Mouse (Mus musculus) liver, adult 2 months (tissue): ENCODE results near the gene Creg1. TPM values are rescaled to one million over a fixed set of nuclear protein-coding genes. Genes with fewer than 3 reads are reported as not detected.
A peak's percentile ranks its signal among the peaks of the same experiment; 100 is the strongest.
"Not testable (repeated sequence)": the region's sequence is repeated elsewhere in the genome, so short reads cannot be mapped to it uniquely, and the experiment has no call there.

Experiments used
- DNase-seq: peaks from one replicate; pipeline ENCODE4 v3.0.0-alpha.2; 2011; ENCODE audit warnings: low read depth, low spot score; ENCODE audit errors: extremely low read depth
- H3K27ac ChIP-seq: fragments of 200-500 bp; replicated peaks from 2 replicates; pipeline ENCODE4 v1.5.1; 2012; ENCODE audit warnings: low read depth, mild to moderate bottlenecking, control low read depth, inconsistent platforms, low read length; ENCODE audit not compliant: insufficient read depth
- H3K27me3 ChIP-seq: fragments of 200-500 bp; 2 replicates; pipeline ENCODE4 v1.6.1; 2012; ENCODE audit warnings: mild to moderate bottlenecking, moderate library complexity, low read length, inconsistent platforms; ENCODE audit not compliant: control insufficient read depth, insufficient read depth
- H3K36me3 ChIP-seq: fragments of 200-500 bp; 2 replicates; pipeline ENCODE4 v1.6.1; 2012; ENCODE audit warnings: low read length, inconsistent platforms; ENCODE audit not compliant: control insufficient read depth, insufficient read depth
- H3K4me1 ChIP-seq: fragments of 200-500 bp; 2 replicates; pipeline ENCODE4 v1.6.1; 2011; ENCODE audit warnings: low read length; ENCODE audit not compliant: control insufficient read depth, insufficient read depth
- H3K4me3 ChIP-seq: fragments of 200-500 bp; 2 replicates; pipeline ENCODE4 v1.5.1; 2011; ENCODE audit warnings: low read depth, mild to moderate bottlenecking, control low read depth, low read length, moderate library complexity; ENCODE audit not compliant: insufficient read depth
- H3K79me2 ChIP-seq: fragments of 200-500 bp; 2 replicates; pipeline ENCODE4 v1.6.1; 2012; ENCODE audit warnings: inconsistent platforms, mild to moderate bottlenecking, low read length, moderate library complexity; ENCODE audit not compliant: control insufficient read depth, insufficient read depth
- H3K9ac ChIP-seq: fragments of 200-500 bp; 2 replicates; pipeline ENCODE4 v1.6.1; 2012; ENCODE audit warnings: low read depth, mild to moderate bottlenecking, control low read depth, inconsistent platforms, low read length
- CTCF ChIP-seq: fragments of 200-500 bp; IDR thresholded peaks from 2 replicates; pipeline ENCODE4 v1.5.1; 2011; ENCODE audit warnings: low read depth, low read length, control low read depth
- POLR2A ChIP-seq: fragments of 200-500 bp; IDR thresholded peaks from 2 replicates; pipeline ENCODE4 v1.6.1; 2011; ENCODE audit warnings: low read length, control low read depth; ENCODE audit not compliant: insufficient read depth; ENCODE audit errors: extremely low read depth
- WGBS: fragments of 180-500 bp; shearing (Covaris S2); methylation state at CpG from one replicate; pipeline ENCODE4 v1.1.7; 2018; 5-methylcytosine and 5-hydroxymethylcytosine counted together
- polyA plus RNA-seq: library from polyadenylated mRNA; depleted of rRNA; stranded (reverse); fragments of >200 nt; gene quantifications from 2 replicates; pipeline ENCODE4 v1.2.3, GENCODE M21; 2012
- total RNA-seq: library from RNA; depleted of rRNA; stranded (reverse); fragments of >200 nt; gene quantifications from 2 replicates; pipeline ENCODE4 v1.2.3, GENCODE M21; 2014

Creg1 gene
- total and polyA plus RNA-seq, 2 experiments = 414 to 420 TPM

- WGBS = 87% methylated on average over 3 of the region's 3 CpGs
These were observed 1.8 kb upstream of the Creg1 start for GRCm38 (mm10) chr1:165761522-165762305.

DNA sequence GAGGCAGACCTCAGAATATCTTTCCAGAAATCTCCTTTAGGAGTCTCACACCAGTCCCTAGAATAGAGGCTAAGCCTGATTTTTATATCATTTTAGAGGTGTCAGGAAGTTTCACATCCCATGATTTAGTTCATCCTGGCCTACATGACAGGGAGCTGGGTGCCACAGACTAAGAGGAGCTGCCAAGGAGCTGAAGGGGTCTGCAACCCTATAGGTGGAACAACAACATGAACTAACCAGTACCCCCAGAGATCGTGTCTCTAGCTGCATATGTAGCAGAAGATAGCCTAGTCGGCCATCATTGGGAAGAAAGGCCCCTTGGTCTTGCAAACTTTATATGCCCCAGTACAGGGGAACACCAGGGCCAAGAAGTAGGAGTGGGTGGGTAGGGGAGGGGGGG is 1.0 kb upstream of the Creg1 start:
- not testable (repeated sequence) for H3K4me3 ChIP-seq, H3K27ac ChIP-seq, H3K9ac ChIP-seq, DNase-seq, H3K36me3 ChIP-seq, H3K27me3 ChIP-seq
- Histone ChIP-seq H3K79me2 (peaks cover 14% of the 10 kb centered on the region; the same call in 1 of the 2 replicates), H3K4me1 (peaks cover 11% of the 10 kb centered on the region; the same call in 1 of the 2 replicates)
- WGBS = 86% methylated on average over 2 of the region's 2 CpGs

More at GRCm38 (mm10) chr1:165761522-165762305, 1.8 kb upstream of the Creg1 start:
- no peak for TF ChIP-seq POLR2A
- no peak for TF ChIP-seq CTCF
- Histone ChIP-seq H3K27me3 (no peaks in the 10 kb centered on the region), H3K79me2 (peaks cover 11% of the 10 kb centered on the region; the same call in 1 of the 2 replicates), H3K9ac (no peak overlapping the region), H3K27ac (no peak overlapping the region), H3K4me1 (peaks cover 4% of the 10 kb centered on the region; the same call in 1 of the 2 replicates), H3K36me3 (no peaks in the 10 kb centered on the region), H3K4me3 (no peak overlapping the region)
- no peak for DNase-seq

GRCm38 (mm10) chr1:165762914-165763634 is 472 bp upstream of the Creg1 start:
- DNase-seq = no peak
- H3K27ac ChIP-seq = peak overlapping the region; percentile 30; the same call in 1 of the 2 replicates
- no peak for TF ChIP-seq CTCF
- no peak for TF ChIP-seq POLR2A
- no peak overlapping the region for H3K9ac ChIP-seq
- peaks cover 12% of the 10 kb centered on the region; the same call in 1 of the 2 replicates for H3K4me1 ChIP-seq
- no peaks in the 10 kb centered on the region for H3K27me3 ChIP-seq
- peaks cover 14% of the 10 kb centered on the region; the same call in 1 of the 2 replicates for H3K79me2 ChIP-seq
- H3K4me3 ChIP-seq = peak overlapping the region; percentile 27; the same call in 1 of the 2 replicates
- H3K36me3 ChIP-seq = no peaks in the 10 kb centered on the region
- 14% methylated on average over 14 of the region's 14 CpGs for WGBS

DNA sequence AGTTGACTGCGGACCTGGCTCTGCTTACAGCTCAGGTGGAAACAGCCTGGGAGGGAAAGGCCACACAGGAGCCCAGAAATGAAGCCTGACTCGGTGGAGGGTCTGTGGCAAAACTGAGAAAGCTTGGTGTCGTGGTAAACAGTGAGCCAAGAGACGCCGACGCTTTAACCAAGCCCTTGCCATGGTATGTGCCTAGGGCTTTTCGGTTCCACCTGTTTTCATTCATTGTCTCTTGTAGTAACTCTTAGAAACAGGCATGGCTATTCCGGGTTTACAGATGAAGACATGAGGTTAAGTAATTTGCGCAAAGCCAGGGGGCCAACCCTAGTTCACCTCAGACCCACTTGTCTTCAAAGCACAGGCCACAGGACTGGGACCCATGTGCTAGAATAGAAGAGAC is 1.0 kb downstream of the Creg1 start:
- DNase-seq = peak; percentile 35
- TF ChIP-seq POLR2A (no peak), CTCF (no peak)
- 22% methylated on average over 9 of the region's 9 CpGs for WGBS
- H3K4me3 ChIP-seq = peak overlapping the region; percentile 91
- no peaks in the 10 kb centered on the region for H3K27me3 ChIP-seq
- H3K9ac ChIP-seq = peak overlapping the region; percentile 99
- peaks cover 14% of the 10 kb centered on the region; the same call in 1 of the 2 replicates for H3K79me2 ChIP-seq
- H3K27ac ChIP-seq = peak overlapping the region; percentile 96
- peaks cover 19% of the 10 kb centered on the region for H3K4me1 ChIP-seq
- no peaks in the 10 kb centered on the region for H3K36me3 ChIP-seq

DNA sequence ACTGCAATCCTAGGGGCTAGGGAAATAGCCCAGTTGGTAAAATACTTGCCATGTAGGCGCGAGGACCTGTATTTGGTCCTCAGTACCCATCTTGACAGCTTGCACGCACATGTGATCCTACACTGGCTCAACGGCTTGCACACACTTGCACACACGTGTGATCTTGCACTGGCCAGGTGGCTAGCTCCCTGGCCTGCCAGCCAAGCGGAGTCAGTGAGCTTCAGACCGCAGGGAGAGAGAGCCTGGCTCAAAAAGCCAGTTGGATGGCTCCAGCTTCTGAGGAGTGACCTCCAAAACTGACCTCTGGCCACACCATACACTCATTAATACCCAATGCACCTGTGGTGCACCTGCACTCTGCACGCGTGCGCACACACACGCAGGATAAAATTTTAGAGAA is 1.5 kb downstream of the Creg1 start:
- peaks cover 14% of the 10 kb centered on the region; the same call in 1 of the 2 replicates for H3K79me2 ChIP-seq
- peak overlapping the region; percentile 96 for H3K27ac ChIP-seq
- DNase-seq = peak; percentile 88
- H3K4me3 ChIP-seq = peak overlapping the region; percentile 91
- WGBS = 27% methylated on average over 11 of the region's 11 CpGs
- no peak for TF ChIP-seq CTCF
- TF ChIP-seq POLR2A = no peak
- H3K9ac ChIP-seq = peak overlapping the region; percentile 99
- no peaks in the 10 kb centered on the region for H3K27me3 ChIP-seq
- peaks cover 4% of the 10 kb centered on the region for H3K36me3 ChIP-seq
- H3K4me1 ChIP-seq = peaks cover 20% of the 10 kb centered on the region
